7 mouse cellular contexts compared by ENCODE assay signal in the genomic region with DNA sequence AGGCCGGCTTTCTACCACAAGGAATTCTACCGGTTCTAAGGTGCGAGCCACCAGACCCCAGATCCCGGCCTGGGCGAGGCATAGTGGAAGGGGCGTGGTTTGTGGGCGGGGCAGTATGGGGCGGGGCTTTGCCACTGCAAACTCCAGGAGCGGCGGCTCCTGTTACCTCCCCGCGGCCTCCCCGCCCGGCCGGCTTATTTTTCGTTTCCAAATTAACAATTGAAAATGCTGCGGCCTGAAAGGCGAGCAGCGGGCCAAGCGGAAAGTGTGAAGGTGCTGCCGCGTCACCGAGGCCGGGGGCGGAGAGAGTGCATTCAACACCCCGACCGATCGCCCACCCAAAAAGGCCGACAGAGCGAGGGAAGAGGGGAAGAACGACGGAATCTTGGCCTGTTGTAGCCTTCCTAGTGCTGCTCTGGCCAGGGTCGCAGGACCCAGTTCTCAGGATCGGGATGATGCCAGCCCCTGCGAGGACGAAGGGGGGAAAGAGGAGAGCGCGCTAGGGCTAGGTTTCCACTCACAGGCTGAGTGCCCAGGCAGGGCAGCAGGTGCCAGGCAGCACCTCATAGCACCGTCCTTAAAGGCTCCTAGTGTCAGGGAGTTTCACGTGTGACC. TPM values are rescaled to one million over a fixed set of nuclear protein-coding genes. Genes with fewer than 3 reads are reported as not detected.
A peak's percentile ranks its signal among the peaks of the same experiment; 100 is the strongest.
DNase-seq lines count a peak whose midpoint lies in the region; ATAC-seq lines count a peak whose summit lies in the region.

No protein-coding gene starts in this region.

- peak overlapping the region; percentile 44 for H3K4me3 ChIP-seq in forebrain, embryonic 11.5 days (ENCODE audit: low read depth, low read length)
- H3K4me3 ChIP-seq in limb, embryonic 11.5 days (ENCODE audit: low read depth, low read length), result peak overlapping the region; percentile 41
- H3K4me3 ChIP-seq in midbrain, embryonic 11.5 days (ENCODE audit: low read depth, low read length), result peak overlapping the region; percentile 48
- H3K4me3 ChIP-seq in stomach, embryonic 14.5 days (ENCODE audit: low read depth, low read length), result peak overlapping the region; percentile 39

- peak; percentile 88 for ATAC-seq in forebrain, embryonic 11.5 days (replicated peaks; ENCODE audit: low FRiP score)
- peak; percentile 91 for ATAC-seq in limb, embryonic 11.5 days (ENCODE audit: insufficient number of reproducible peaks, low FRiP score, low TSS enrichment, low read depth)
- ATAC-seq in midbrain, embryonic 11.5 days (ENCODE audit: low FRiP score), result peak; percentile 88
- ATAC-seq in stomach, embryonic 14.5 days (ENCODE audit: insufficient number of reproducible peaks, insufficient read depth, low FRiP score, low read depth), result peak; percentile 89

- H3K9me3 ChIP-seq in forebrain, embryonic 11.5 days (ENCODE audit: control insufficient read depth, low read length), result no peaks in the 10 kb centered on the region
- no peaks in the 10 kb centered on the region for H3K9me3 ChIP-seq in limb, embryonic 11.5 days (ENCODE audit: control insufficient read depth, low read length)
- H3K9me3 ChIP-seq in midbrain, embryonic 11.5 days (ENCODE audit: control insufficient read depth, low read length), result no peaks in the 10 kb centered on the region
- H3K9me3 ChIP-seq in stomach, embryonic 14.5 days (ENCODE audit: control insufficient read depth, low read depth, low read length), result no peaks in the 10 kb centered on the region

- intact Hi-C loops in heart, postnatal 36 days (cut with DNase I), result no loop called here

- H3K9ac ChIP-seq in forebrain, embryonic 11.5 days (ENCODE audit: low read length), result peak overlapping the region; percentile 57; the same call in 1 of the 2 replicates
- peak overlapping the region; percentile 51; the same call in 1 of the 2 replicates for H3K9ac ChIP-seq in limb, embryonic 11.5 days (ENCODE audit: low read length)
- peak overlapping the region; percentile 57 for H3K9ac ChIP-seq in midbrain, embryonic 11.5 days (ENCODE audit: low read length)
- no peak overlapping the region for H3K9ac ChIP-seq in stomach, embryonic 14.5 days (replicated peaks; ENCODE audit: low read depth, low read length)

- H3K4me1 ChIP-seq in forebrain, embryonic 11.5 days (replicated peaks; ENCODE audit: control insufficient read depth, insufficient read depth, low read length), result peaks cover 8% of the 10 kb centered on the region; the same call in 1 of the 2 replicates
- H3K4me1 ChIP-seq in limb, embryonic 11.5 days (ENCODE audit: control insufficient read depth, insufficient read depth, low read length), result peaks cover 3% of the 10 kb centered on the region; the same call in 1 of the 2 replicates
- peaks cover 14% of the 10 kb centered on the region for H3K4me1 ChIP-seq in midbrain, embryonic 11.5 days (ENCODE audit: control insufficient read depth, insufficient read depth, low read length)
- H3K4me1 ChIP-seq in stomach, embryonic 14.5 days (ENCODE audit: control insufficient read depth, insufficient read depth, low read length), result peaks cover 10% of the 10 kb centered on the region; the same call in 1 of the 2 replicates

- peaks cover 13% of the 10 kb centered on the region; the same call in 1 of the 2 replicates for H3K27me3 ChIP-seq in forebrain, embryonic 11.5 days (ENCODE audit: control insufficient read depth, insufficient read depth, low read length)
- H3K27me3 ChIP-seq in limb, embryonic 11.5 days (ENCODE audit: control insufficient read depth, insufficient read depth, low read length), result peaks cover 7% of the 10 kb centered on the region
- H3K27me3 ChIP-seq in midbrain, embryonic 11.5 days (ENCODE audit: control insufficient read depth, insufficient read depth, low read length), result peaks cover 12% of the 10 kb centered on the region; the same call in 1 of the 2 replicates
- no peaks in the 10 kb centered on the region for H3K27me3 ChIP-seq in stomach, embryonic 14.5 days (ENCODE audit: control insufficient read depth, insufficient read depth, low read length)

- H3K36me3 ChIP-seq in forebrain, embryonic 11.5 days (ENCODE audit: control insufficient read depth, insufficient read depth, low read length), result no peaks in the 10 kb centered on the region
- H3K36me3 ChIP-seq in limb, embryonic 11.5 days (ENCODE audit: control insufficient read depth, insufficient read depth, low read length), result no peaks in the 10 kb centered on the region
- H3K36me3 ChIP-seq in midbrain, embryonic 11.5 days (ENCODE audit: control insufficient read depth, insufficient read depth, low read length), result no peaks in the 10 kb centered on the region
- H3K36me3 ChIP-seq in stomach, embryonic 14.5 days (ENCODE audit: control insufficient read depth, insufficient read depth, low read length), result no peaks in the 10 kb centered on the region

- under 1% methylated on average over 39 of the region's 40 CpGs for WGBS in forebrain, embryonic 11.5 days
- under 1% methylated on average over 40 of the region's 40 CpGs for WGBS in limb, embryonic 11.5 days
- under 1% methylated on average over 40 of the region's 40 CpGs for WGBS in midbrain, embryonic 11.5 days
- WGBS in stomach, embryonic 14.5 days, result 1% methylated on average over 40 of the region's 40 CpGs

- DNase-seq in Muller cell, postnatal 12 days (ENCODE audit: inconsistent ontology term), result peak; percentile 86
- peak; percentile 65 for DNase-seq in c-Kit-negative CD71-positive TER-119-positive erythroid progenitor cells, embryonic 14.5 days (ENCODE audit: low read depth, low spot score)
- peak; percentile 91 for DNase-seq in forebrain, embryonic 11.5 days (ENCODE audit: low spot score)
- peak; percentile 55 to 56 for DNase-seq in heart, postnatal 36 days
- peak; percentile 89 for DNase-seq in limb, embryonic 11.5 days (ENCODE audit: low spot score)
- DNase-seq in midbrain, embryonic 11.5 days (ENCODE audit: low spot score, missing footprints), result peak; percentile 98

- no peak overlapping the region for H3K27ac ChIP-seq in forebrain, embryonic 11.5 days (ENCODE audit: low read depth, low read length)
- no peak overlapping the region for H3K27ac ChIP-seq in limb, embryonic 11.5 days (replicated peaks; ENCODE audit: low read depth, low read length)
- H3K27ac ChIP-seq in midbrain, embryonic 11.5 days (ENCODE audit: low read depth, low read length), result no peak overlapping the region
- no peak overlapping the region for H3K27ac ChIP-seq in stomach, embryonic 14.5 days (ENCODE audit: low read length)

- H3K4me2 ChIP-seq in forebrain, embryonic 11.5 days (ENCODE audit: low read depth, low read length, severe bottlenecking), result peak overlapping the region; percentile 83
- H3K4me2 ChIP-seq in limb, embryonic 11.5 days (ENCODE audit: low read depth, severe bottlenecking), result peak overlapping the region; percentile 77
- peak overlapping the region; percentile 87 for H3K4me2 ChIP-seq in midbrain, embryonic 11.5 days
- H3K4me2 ChIP-seq in stomach, embryonic 14.5 days (replicated peaks; ENCODE audit: low read depth, low read length), result peak overlapping the region; percentile 75

RNA-seq across cellular contexts. Expression of a gene that starts 17.3 kb away (rescaled TPM):
- polyA plus RNA-seq in forebrain, embryonic 11.5 days (2014; fragmentation: Nextera tagmentation; extraction: Ambion mirVana), result 2.6 and 3.0 TPM in 2 replicates
- 1 to 10 TPM; 2.4 to 2.6 TPM for total RNA-seq in heart, postnatal 36 days (2021)
- polyA plus RNA-seq in limb, embryonic 11.5 days (2014; fragmentation: Nextera tagmentation; extraction: Ambion mirVana), result 5.1 and 6.1 TPM in 2 replicates
- polyA plus RNA-seq in midbrain, embryonic 11.5 days (2014; fragmentation: Nextera tagmentation; extraction: Ambion mirVana), result 1.9 and 2.3 TPM in 2 replicates
- 2.1 and 2.5 TPM in 2 replicates for polyA plus RNA-seq in stomach, embryonic 14.5 days (2014; fragmentation: Nextera tagmentation; extraction: Ambion mirVana)
